Mouse (Mus musculus) midbrain, embryonic 10.5 days (tissue): ENCODE results near the gene Fndc5. TPM values are rescaled to one million over a fixed set of nuclear protein-coding genes. Genes with fewer than 3 reads are reported as not detected.

ENCODE experiments used
- DNase-seq: peaks from one replicate; pipeline ENCODE4 v3.0.0-alpha.2; 2017; ENCODE audit warnings: low spot score
- H3K27ac ChIP-seq: fragments of 300-500 bp; sonication (generic); replicated peaks from 2 replicates; pipeline ENCODE4 v1.5.1; 2016; ENCODE audit warnings: mild to moderate bottlenecking
- H3K27me3 ChIP-seq: fragments of 300-500 bp; sonication (generic); 2 replicates; pipeline ENCODE4 v1.6.1; 2016; ENCODE audit warnings: low read depth, mild to moderate bottlenecking; ENCODE audit not compliant: poor library complexity, severe bottlenecking
- H3K36me3 ChIP-seq: fragments of 300-500 bp; sonication (generic); 2 replicates; pipeline ENCODE4 v1.6.1; 2016; ENCODE audit warnings: mild to moderate bottlenecking, moderate library complexity
- H3K4me1 ChIP-seq: fragments of 300-500 bp; sonication (generic); 2 replicates; pipeline ENCODE4 v1.6.1; 2016
- H3K4me3 ChIP-seq: fragments of 300-500 bp; sonication (generic); 2 replicates; pipeline ENCODE4 v1.5.1; 2016; ENCODE audit warnings: mild to moderate bottlenecking, moderate library complexity
- H3K9me3 ChIP-seq: fragments of 300-500 bp; sonication (generic); replicated peaks from 2 replicates; pipeline ENCODE4 v1.6.1; 2016; ENCODE audit warnings: mild to moderate bottlenecking
- WGBS: fragments of 180-500 bp; shearing (Covaris S2); methylation state at CpG from one replicate; pipeline ENCODE4 v1.1.7; 2016; 5-methylcytosine and 5-hydroxymethylcytosine counted together
- polyA plus RNA-seq: library from polyadenylated mRNA; unstranded; fragments of >200 nt; fragmentation: Nextera tagmentation; extraction: Ambion mirVana; gene quantifications from 2 replicates; pipeline ENCODE4 v1.2.1, GENCODE M21; 2016

Gene Fndc5
- 0.50 and 0.78 TPM in 2 replicates for polyA plus RNA-seq

DNA sequence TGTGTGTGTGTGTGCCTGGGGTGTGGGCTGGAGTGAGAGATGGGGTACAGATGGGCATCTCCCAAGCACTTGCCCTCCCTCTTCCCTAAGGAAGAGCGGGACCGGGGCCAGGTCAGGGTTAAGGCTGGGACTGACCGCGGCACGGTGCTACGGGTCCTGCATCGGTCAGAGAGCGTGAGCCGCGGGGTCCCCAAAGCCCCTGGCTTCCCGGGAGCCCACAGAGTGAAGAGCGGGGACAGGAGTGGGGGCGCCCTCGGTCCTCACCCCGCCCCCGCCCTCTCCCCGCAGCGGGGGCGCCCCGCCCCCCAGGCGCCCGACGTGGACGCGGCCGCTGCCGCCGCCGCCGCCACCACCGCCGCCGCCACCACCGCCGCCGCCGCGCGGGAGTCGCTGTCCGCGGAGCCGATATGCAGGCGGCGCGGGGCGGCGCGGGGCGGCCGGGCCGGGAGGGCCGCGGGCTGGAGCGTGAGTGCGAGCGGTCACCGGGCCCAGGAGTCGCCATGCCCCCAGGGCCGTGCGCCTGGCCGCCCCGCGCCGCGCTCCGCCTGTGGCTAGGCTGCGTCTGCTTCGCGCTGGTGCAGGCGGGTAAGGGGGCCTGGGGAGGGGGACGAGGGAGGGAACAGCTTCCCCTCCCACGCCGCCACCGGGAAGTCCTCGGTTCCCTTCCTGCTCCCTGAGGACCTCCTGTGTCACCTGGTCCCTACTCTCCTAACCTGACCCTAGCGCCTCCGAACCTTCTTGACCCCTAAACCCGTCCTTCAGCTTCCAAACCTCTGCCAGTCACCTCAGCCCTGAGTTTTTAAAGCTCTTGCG, at the start of gene Fndc5:
Gene Fndc5 (plus strand): TSS at position 421 of the 813 bp plus-strand sequence.
- Histone ChIP-seq H3K9me3 (no peaks in the 10 kb centered on the region), H3K36me3 (no peaks in the 10 kb centered on the region), H3K4me3 (peak within 1 kb of the TSS; percentile 67), H3K27me3 (peaks cover 72% of the 10 kb centered on the region), H3K27ac (peak within 1 kb of the TSS; percentile 76), H3K4me1 (peaks cover 35% of the 10 kb centered on the region)
- peak; percentile 50 for DNase-seq
- WGBS: under 1% methylated on average over 38 of the region's 80 CpGs

DNA sequence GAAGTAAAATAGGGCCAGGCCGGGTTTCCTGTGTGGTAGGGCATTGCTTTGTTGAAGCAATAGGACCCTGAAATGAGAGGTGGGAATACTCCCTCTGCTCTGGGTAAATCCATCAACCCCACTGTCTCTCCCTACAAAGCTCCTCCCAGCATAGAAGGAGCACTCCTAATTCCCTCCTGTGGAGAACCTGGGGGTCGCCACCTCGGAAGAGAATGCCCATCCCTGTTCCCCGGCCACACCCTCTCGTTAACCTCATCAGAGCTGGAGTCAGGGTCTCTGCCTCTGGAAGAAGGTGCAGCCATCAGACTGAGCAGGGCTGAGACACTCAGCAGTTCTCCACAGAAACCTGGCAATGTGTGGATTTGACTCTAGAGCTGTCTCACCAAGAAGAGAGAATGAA, 48.9 kb upstream of the Fndc5 start:
- Histone ChIP-seq H3K4me3 (no peak overlapping the region), H3K27me3 (no peaks in the 10 kb centered on the region), H3K36me3 (peaks cover 22% of the 10 kb centered on the region), H3K27ac (no peak overlapping the region), H3K4me1 (no peaks in the 10 kb centered on the region), H3K9me3 (no peaks in the 10 kb centered on the region)
- no peak for DNase-seq
- WGBS: 58% methylated on average over 5 of the region's 5 CpGs

DNA sequence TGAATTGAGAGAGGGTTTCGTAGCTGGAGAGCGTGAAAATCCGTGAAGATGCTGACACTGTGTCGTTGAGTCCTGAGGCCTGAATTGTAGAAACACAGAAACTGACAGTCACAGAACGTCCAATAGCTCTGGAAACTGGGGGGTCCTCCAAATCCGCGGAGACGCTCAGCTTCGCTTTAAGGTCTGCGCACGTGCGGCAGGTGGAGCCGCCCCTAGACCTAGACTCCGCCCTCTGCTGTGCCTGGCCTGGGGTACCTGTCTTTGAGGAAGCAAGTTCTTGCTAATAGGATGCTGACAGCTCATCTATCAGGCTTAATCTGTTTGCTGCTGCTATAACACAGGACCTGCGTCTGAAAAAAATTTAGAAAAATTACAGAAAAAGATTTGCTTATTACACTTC, 41.5 kb upstream of the Fndc5 start:
- Histone ChIP-seq H3K9me3 (no peaks in the 10 kb centered on the region), H3K4me3 (no peak overlapping the region)
- WGBS: 32% methylated on average over 15 of the region's 15 CpGs

DNA sequence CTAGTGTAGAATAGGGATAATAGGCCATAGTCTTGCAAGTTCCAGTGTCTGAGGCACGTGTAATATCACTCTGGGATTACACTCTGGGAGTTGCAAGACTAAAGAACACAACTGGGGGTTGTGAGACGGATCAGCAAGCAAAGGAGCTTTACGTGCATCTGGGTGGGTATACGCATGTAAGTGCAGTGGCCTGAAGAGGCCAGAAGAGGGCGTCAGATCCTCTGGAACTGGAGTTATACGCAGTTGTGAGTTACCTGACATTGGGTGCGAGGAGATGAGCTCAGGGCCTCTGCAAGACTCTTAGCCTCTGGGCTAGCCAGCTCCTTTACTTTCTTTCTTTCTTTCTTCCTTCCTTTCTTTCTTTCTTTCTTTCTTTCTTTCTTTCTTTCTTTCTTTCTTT, 39.8 kb upstream of the Fndc5 start:
- Histone ChIP-seq H3K4me3 (no peak overlapping the region), H3K27me3 (peaks cover 18% of the 10 kb centered on the region; the same call in 1 of the 2 replicates), H3K27ac (no peak overlapping the region), H3K4me1 (no peaks in the 10 kb centered on the region), H3K9me3 (no peaks in the 10 kb centered on the region), H3K36me3 (no peaks in the 10 kb centered on the region)
- 81% methylated on average over 7 of the region's 7 CpGs for WGBS
- DNase-seq: no peak

More for the DNA sequence above, 41.5 kb upstream of the Fndc5 start:
- Histone ChIP-seq H3K27me3 (peaks cover 18% of the 10 kb centered on the region; the same call in 1 of the 2 replicates), H3K4me1 (no peaks in the 10 kb centered on the region), H3K36me3 (no peaks in the 10 kb centered on the region), H3K27ac (no peak overlapping the region)
- DNase-seq: no peak

DNA sequence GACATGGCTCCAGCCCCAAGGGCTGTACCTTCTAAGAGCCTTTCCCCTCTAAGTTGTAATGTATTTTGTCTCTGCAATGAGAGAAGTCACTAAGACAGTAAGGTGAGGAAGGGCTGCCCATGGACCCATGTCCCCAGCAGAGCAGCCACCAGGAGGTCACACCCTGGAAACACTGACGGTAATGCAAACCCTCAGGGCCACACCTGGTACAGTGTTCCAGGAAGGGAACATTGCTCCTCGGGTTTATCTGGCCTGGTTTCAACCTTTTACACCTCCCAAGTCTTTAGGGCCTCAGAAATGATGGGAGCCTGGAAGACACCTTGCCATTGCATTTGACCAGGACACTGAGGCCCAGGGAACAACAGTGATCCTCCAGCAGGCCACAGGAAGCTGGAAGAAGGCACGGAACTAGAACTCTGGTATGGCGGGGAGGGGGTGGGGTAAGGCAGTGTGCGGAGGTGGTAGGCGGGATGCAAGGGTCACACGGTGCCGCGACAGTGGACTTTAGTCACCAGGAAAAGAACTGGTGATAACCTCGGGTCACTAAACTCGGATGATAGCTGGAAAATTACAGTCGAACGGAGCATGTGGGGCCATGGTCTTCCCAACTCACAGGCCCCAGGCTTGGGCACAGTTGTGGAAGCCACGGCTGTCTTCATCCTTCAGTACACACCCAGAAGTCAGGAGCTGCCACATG, 34.5 kb upstream of the Fndc5 start:
- H3K27ac ChIP-seq: no peak overlapping the region
- no peaks in the 10 kb centered on the region for H3K36me3 ChIP-seq
- H3K27me3 ChIP-seq: peaks cover 43% of the 10 kb centered on the region
- no peak overlapping the region for H3K4me3 ChIP-seq
- 91% methylated on average over 14 of the region's 14 CpGs for WGBS
- peaks cover 18% of the 10 kb centered on the region for H3K4me1 ChIP-seq
- no peaks in the 10 kb centered on the region for H3K9me3 ChIP-seq
- DNase-seq: no peak

DNA sequence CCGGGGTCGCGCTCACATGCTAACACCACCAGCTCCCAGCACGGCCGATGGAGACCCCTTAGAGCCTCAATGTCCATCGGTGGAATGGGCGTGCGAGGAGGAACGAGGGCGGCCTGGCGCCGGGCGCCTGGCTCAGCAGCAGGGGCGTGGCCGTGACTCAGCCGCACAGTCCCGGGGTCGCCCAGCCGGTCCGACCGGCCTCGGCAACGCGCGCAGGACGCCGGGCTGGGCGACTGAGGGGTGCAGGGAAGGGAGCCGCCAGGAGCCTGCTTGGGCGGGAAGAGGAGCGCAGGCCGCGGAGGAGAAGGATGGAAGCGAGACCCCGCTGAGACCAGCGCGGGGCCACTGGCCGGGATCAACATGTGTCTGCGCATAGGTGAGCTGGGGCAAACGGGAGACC, 31.4 kb upstream of the Fndc5 start, which contains the start of gene Tmem54:
Gene Tmem54 (plus strand): TSS at position 193 of the 400 bp plus-strand sequence.
- Histone ChIP-seq H3K4me3 (peak within 1 kb of the TSS; percentile 51), H3K36me3 (no peaks in the 10 kb centered on the region), H3K9me3 (no peaks in the 10 kb centered on the region), H3K27ac (no peak within 1 kb of the TSS; the same call in 1 of the 2 replicates), H3K4me1 (peaks cover 21% of the 10 kb centered on the region), H3K27me3 (peaks cover 58% of the 10 kb centered on the region)
- 1% methylated on average over 40 of the region's 40 CpGs for WGBS
- DNase-seq: peak; percentile 34

DNA sequence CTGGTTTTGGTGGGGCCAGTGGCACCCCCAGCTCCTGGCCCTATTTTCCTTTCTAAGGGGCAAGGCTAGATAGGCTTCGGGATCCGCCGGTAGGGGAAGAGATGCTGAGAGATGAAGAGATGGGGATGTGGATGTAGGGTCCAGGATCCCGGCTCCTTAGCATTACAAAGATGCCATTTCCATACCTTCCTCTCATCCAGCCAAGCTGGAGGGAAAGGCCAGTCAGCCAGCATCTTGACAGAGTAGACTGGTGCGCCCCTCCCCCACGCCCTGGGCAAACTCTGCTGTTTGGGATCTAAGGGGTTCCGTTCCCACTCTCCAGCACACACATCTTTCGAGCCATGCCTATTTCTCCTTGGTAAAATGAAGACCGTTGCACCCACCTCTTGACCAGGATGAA, 30.7 kb upstream of the Fndc5 start:
- no peak for DNase-seq
- no peaks in the 10 kb centered on the region for H3K36me3 ChIP-seq
- H3K9me3 ChIP-seq: no peaks in the 10 kb centered on the region
- H3K27me3 ChIP-seq: peaks cover 58% of the 10 kb centered on the region
- WGBS: 20% methylated on average over 9 of the region's 9 CpGs
- H3K27ac ChIP-seq: no peak overlapping the region
- H3K4me3 ChIP-seq: no peak overlapping the region
- peaks cover 21% of the 10 kb centered on the region for H3K4me1 ChIP-seq

DNA sequence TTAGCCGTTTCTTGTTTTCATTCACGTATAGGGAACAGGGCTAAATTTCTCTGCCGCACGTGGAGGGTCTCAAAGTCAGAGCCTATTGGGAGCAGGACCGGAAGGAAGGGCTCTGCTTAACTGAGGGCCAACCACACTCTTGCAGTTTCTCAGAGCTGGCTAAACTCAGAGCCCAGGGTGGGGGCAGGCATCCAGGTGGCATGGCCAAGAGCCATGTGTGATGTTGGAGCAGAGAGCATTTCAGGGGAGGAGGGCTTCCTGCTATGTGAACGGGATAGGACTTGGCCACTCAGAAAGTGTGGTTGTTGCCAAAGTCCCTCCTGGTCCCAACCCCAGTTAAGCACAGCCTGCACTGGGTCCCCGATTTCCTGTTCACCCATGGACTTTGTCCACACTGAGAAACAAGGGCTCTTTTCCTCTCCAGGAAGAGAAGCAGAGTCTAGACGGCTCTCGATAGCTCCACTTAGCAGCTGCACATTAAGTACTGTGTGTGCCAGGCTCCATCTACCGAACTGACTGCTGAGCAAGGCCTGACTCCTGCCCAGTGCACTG, 29.4 kb upstream of the Fndc5 start:
- Histone ChIP-seq H3K4me3 (no peak overlapping the region), H3K9me3 (no peaks in the 10 kb centered on the region), H3K27me3 (peaks cover 58% of the 10 kb centered on the region), H3K36me3 (no peaks in the 10 kb centered on the region), H3K27ac (no peak overlapping the region), H3K4me1 (peaks cover 26% of the 10 kb centered on the region)
- 84% methylated on average over 10 of the region's 10 CpGs for WGBS
- no peak for DNase-seq

DNA sequence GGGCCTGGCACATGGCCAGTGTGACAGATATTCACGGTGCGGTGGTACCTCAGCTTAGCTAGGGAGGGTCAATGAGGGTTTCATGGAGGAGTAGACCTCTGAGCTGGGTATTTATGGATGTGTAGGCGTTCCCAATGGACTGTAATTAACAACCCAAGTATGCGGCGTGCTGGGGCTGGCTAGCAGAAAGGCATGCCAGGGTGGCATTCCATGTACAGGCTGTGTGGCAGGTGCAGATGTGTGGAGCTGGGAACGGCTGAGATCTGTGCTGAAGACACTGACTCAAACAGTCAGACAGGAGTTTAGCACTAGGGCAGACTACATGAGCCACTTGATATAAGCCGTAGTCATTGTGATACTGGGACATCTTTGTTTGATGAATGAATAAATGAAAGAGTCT, 28.2 kb upstream of the Fndc5 start:
- H3K36me3 ChIP-seq: no peaks in the 10 kb centered on the region
- 94% methylated on average over 7 of the region's 7 CpGs for WGBS
- no peak overlapping the region for H3K4me3 ChIP-seq
- no peak overlapping the region for H3K27ac ChIP-seq
- H3K9me3 ChIP-seq: no peaks in the 10 kb centered on the region
- peaks cover 55% of the 10 kb centered on the region for H3K27me3 ChIP-seq
- DNase-seq: no peak
- peaks cover 33% of the 10 kb centered on the region for H3K4me1 ChIP-seq

DNA sequence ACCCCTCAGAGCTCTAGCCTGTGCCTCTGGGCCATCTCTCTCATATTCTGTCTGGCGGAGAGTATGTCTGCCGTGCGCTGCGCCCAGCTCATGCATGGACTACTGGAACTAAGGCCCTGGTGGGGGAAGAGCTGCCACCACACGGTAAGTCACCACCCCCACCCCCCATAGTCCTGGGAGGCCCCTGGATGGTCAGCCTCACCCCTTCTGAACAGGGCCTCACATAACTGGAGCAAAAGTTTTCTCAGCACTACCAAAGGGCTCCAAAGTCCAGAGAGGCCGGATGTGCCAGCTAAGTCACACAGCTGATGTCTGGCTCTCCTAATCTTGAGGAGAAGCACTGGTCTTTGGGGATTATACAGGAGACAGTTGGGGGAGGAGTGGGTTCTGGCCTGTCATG, 26.0 kb upstream of the Fndc5 start:
- 88% methylated on average over 6 of the region's 6 CpGs for WGBS
- DNase-seq: no peak
- Histone ChIP-seq H3K9me3 (no peaks in the 10 kb centered on the region), H3K36me3 (no peaks in the 10 kb centered on the region), H3K4me1 (peaks cover 36% of the 10 kb centered on the region), H3K27me3 (peaks cover 53% of the 10 kb centered on the region), H3K4me3 (no peak overlapping the region), H3K27ac (no peak overlapping the region)

DNA sequence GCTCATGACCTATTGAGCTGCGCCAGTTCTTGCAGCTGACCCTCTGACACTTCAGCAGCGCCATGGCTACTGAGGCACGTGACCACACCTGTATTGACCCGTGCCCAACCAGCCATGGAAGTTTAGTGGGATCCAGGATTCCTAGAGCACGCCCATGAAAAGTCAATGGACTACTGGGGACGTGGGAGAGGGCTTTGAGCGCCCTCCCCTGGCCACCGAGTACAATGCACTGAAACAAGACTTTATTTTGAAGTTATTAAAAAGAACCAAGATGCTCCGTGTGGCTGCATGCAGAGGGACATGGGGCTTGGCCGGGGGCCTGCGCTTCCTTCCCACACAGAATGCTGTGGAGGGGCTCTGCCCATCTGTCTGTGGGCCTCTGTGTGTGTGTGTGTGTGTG, 25.4 kb upstream of the Fndc5 start:
- H3K4me1 ChIP-seq: peaks cover 30% of the 10 kb centered on the region
- WGBS: 63% methylated on average over 11 of the region's 11 CpGs
- DNase-seq: no peak
- no peaks in the 10 kb centered on the region for H3K9me3 ChIP-seq
- no peaks in the 10 kb centered on the region for H3K36me3 ChIP-seq
- H3K27me3 ChIP-seq: peaks cover 47% of the 10 kb centered on the region
- no peak overlapping the region for H3K4me3 ChIP-seq
- no peak overlapping the region for H3K27ac ChIP-seq

DNA sequence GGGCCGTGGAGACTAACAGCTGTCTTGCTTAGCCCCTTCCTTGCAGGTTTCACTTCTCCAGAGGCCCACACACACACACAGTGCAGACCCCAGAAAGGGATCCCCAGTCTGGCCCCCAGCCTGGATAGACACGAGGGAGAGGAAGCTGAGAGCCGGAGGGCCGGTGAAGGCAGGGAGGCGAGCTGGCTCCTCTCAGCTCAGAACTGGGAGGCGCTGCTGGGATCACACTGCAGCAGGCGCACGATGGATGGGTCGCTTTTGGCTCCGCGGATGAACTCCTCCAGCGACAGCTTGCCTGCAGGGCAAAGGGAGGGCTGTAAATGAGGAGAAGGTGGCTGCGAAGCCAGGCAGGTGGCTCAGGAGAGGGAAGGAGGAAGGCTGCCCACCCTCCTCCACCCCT, 24.6 kb upstream of the Fndc5 start:
- 64% methylated on average over 13 of the region's 13 CpGs for WGBS
- no peak overlapping the region for H3K27ac ChIP-seq
- peaks cover 26% of the 10 kb centered on the region for H3K4me1 ChIP-seq
- DNase-seq: no peak
- peaks cover 46% of the 10 kb centered on the region for H3K27me3 ChIP-seq
- no peaks in the 10 kb centered on the region for H3K36me3 ChIP-seq
- H3K4me3 ChIP-seq: no peak overlapping the region
- H3K9me3 ChIP-seq: no peaks in the 10 kb centered on the region
